Mouse (Mus musculus): ENCODE data around the gene Rrm2. TPM values are rescaled to one million over a fixed set of nuclear protein-coding genes. Genes with fewer than 3 reads are reported as not detected.

Gene Rrm2
- 1.6 and 2.1 TPM in 2 replicates for polyA plus RNA-seq (2012; rRNA removed)

GRCm38 (mm10) chr12:24707954-24708823 is at the start of gene Rrm2:
Gene Rrm2, plus strand, starts transcription at chr12:24708241.
- H3K4me1 ChIP-seq (ENCODE audit: control insufficient read depth, insufficient read depth, low read length): peaks cover 8% of the 10 kb centered on the region
- peak within 1 kb of the TSS; percentile 99 for H3K4me3 ChIP-seq (replicated peaks; ENCODE audit: extremely low read depth, low read depth, low read length)
- under 1% methylated on average over 79 of the region's 83 CpGs for WGBS
- 0 out of 2 replicates have a peak, but pooled peaks have one; percentile 38 for TF ChIP-seq POLR2A (IDR thresholded peaks at IDR 0.05; ENCODE audit: borderline replicate concordance, extremely low read depth, low read depth, low read length)
- TF ChIP-seq CTCF (IDR thresholded peaks at IDR 0.05; ENCODE audit: insufficient read depth, low read length): peak; percentile 69
- peak; percentile 94 for DNase-seq

GRCm38 (mm10) chr12:24658998-24659397 is 49.0 kb upstream of the Rrm2 start:
- Histone ChIP-seq H3K4me1 (ENCODE audit: control insufficient read depth, insufficient read depth, low read length) (peaks cover 6% of the 10 kb centered on the region; the same call in 1 of the 2 replicates), H3K4me3 (replicated peaks; ENCODE audit: extremely low read depth, low read depth, low read length) (no peak overlapping the region)
- no peak for DNase-seq
- TF ChIP-seq CTCF (IDR thresholded peaks at IDR 0.05; ENCODE audit: insufficient read depth, low read length): no peak
- no peak for TF ChIP-seq POLR2A (IDR thresholded peaks at IDR 0.05; ENCODE audit: borderline replicate concordance, extremely low read depth, low read depth, low read length)
- WGBS: 76% methylated on average over 4 of the region's 4 CpGs

- H3K4me1 ChIP-seq (ENCODE audit: control insufficient read depth, insufficient read depth, low read length): peaks cover 4% of the 10 kb centered on the region; the same call in 1 of the 2 replicates
- H3K4me3 ChIP-seq (replicated peaks; ENCODE audit: extremely low read depth, low read depth, low read length): no peak overlapping the region
- TF ChIP-seq POLR2A (IDR thresholded peaks at IDR 0.05; ENCODE audit: borderline replicate concordance, extremely low read depth, low read depth, low read length): no peak
- no peak for TF ChIP-seq CTCF (IDR thresholded peaks at IDR 0.05; ENCODE audit: insufficient read depth, low read length)
- DNase-seq: no peak
- WGBS: 90% methylated on average over 9 of the region's 9 CpGs
Measured at GRCm38 (mm10) chr12:24659923-24660322, 48.1 kb upstream of the Rrm2 start.

- 64% methylated on average over 4 of the region's 4 CpGs for WGBS
- DNase-seq: no peak
- no peak for TF ChIP-seq CTCF (IDR thresholded peaks at IDR 0.05; ENCODE audit: insufficient read depth, low read length)
- TF ChIP-seq POLR2A (IDR thresholded peaks at IDR 0.05; ENCODE audit: borderline replicate concordance, extremely low read depth, low read depth, low read length): no peak
- no peak overlapping the region for H3K4me3 ChIP-seq (replicated peaks; ENCODE audit: extremely low read depth, low read depth, low read length)
- peaks cover 4% of the 10 kb centered on the region; the same call in 1 of the 2 replicates for H3K4me1 ChIP-seq (ENCODE audit: control insufficient read depth, insufficient read depth, low read length)
Measured at GRCm38 (mm10) chr12:24661100-24661499, 46.9 kb upstream of the Rrm2 start.

- Histone ChIP-seq H3K4me3 (replicated peaks; ENCODE audit: extremely low read depth, low read depth, low read length) (no peak overlapping the region), H3K4me1 (ENCODE audit: control insufficient read depth, insufficient read depth, low read length) (peaks cover 2% of the 10 kb centered on the region; the same call in 1 of the 2 replicates)
- no peak for TF ChIP-seq POLR2A (IDR thresholded peaks at IDR 0.05; ENCODE audit: borderline replicate concordance, extremely low read depth, low read depth, low read length)
- TF ChIP-seq CTCF (IDR thresholded peaks at IDR 0.05; ENCODE audit: insufficient read depth, low read length): no peak
- no peak for DNase-seq
- WGBS: 79% methylated on average over 5 of the region's 5 CpGs
Measured at GRCm38 (mm10) chr12:24662131-24662530, 45.9 kb upstream of the Rrm2 start.

- 26% methylated on average over 9 of the region's 9 CpGs for WGBS
- Histone ChIP-seq H3K4me3 (replicated peaks; ENCODE audit: extremely low read depth, low read depth, low read length) (peak overlapping the region; percentile 61), H3K4me1 (ENCODE audit: control insufficient read depth, insufficient read depth, low read length) (no peaks in the 10 kb centered on the region; the same call in 1 of the 2 replicates)
- no peak for DNase-seq
- peak; percentile 38; the same call in 1 of the 2 replicates for TF ChIP-seq POLR2A (IDR thresholded peaks at IDR 0.05; ENCODE audit: borderline replicate concordance, extremely low read depth, low read depth, low read length)
- no peak for TF ChIP-seq CTCF (IDR thresholded peaks at IDR 0.05; ENCODE audit: insufficient read depth, low read length)
Measured at GRCm38 (mm10) chr12:24680096-24680491, 27.9 kb upstream of the Rrm2 start.

GRCm38 (mm10) chr12:24680492-24681285 is 27.4 kb upstream of the Rrm2 start:
- peak; percentile 30 for DNase-seq
- TF ChIP-seq CTCF (IDR thresholded peaks at IDR 0.05; ENCODE audit: insufficient read depth, low read length) (no peak), POLR2A (IDR thresholded peaks at IDR 0.05; ENCODE audit: borderline replicate concordance, extremely low read depth, low read depth, low read length) (no peak)

GRCm38 (mm10) chr12:24681286-24682023 is 26.6 kb upstream of the Rrm2 start, which contains the start of gene Cys1:
Gene Cys1, minus strand, starts transcription at chr12:24681813.
- WGBS: 3% methylated on average over 20 of the region's 20 CpGs
- DNase-seq: peak; percentile 40
- Histone ChIP-seq H3K4me1 (ENCODE audit: control insufficient read depth, insufficient read depth, low read length) (no peaks in the 10 kb centered on the region; the same call in 1 of the 2 replicates), H3K4me3 (replicated peaks; ENCODE audit: extremely low read depth, low read depth, low read length) (peak within 1 kb of the TSS; percentile 61)
- TF ChIP-seq CTCF (IDR thresholded peaks at IDR 0.05; ENCODE audit: insufficient read depth, low read length) (no peak), POLR2A (IDR thresholded peaks at IDR 0.05; ENCODE audit: borderline replicate concordance, extremely low read depth, low read depth, low read length) (peak; percentile 70; the same call in 1 of the 2 replicates)

More at GRCm38 (mm10) chr12:24680492-24681285, 27.4 kb upstream of the Rrm2 start:
- no peaks in the 10 kb centered on the region; the same call in 1 of the 2 replicates for H3K4me1 ChIP-seq (ENCODE audit: control insufficient read depth, insufficient read depth, low read length)
- 4% methylated on average over 53 of the region's 61 CpGs for WGBS
- peak overlapping the region; percentile 61 for H3K4me3 ChIP-seq (replicated peaks; ENCODE audit: extremely low read depth, low read depth, low read length)
